Mouse (Mus musculus): ENCODE results near the gene Bik.

The Bik gene

GRCm38 (mm10) chr15:83512489-83513281, 14.0 kb upstream of the Bik start:
- no peak for DNase-seq (ENCODE audit: low spot score)

GRCm38 (mm10) chr15:83515018-83515417, 11.6 kb upstream of the Bik start:
- no peak for DNase-seq (ENCODE audit: low spot score)

GRCm38 (mm10) chr15:83518215-83519048, 8.2 kb upstream of the Bik start:
- peak; percentile 95 for DNase-seq (ENCODE audit: low spot score)

- DNase-seq (ENCODE audit: low spot score), result no peak
These were observed 5.7 kb upstream of the Bik start for GRCm38 (mm10) chr15:83520861-83521382.

- peak; percentile 34 for DNase-seq (ENCODE audit: low spot score)
These were observed 3.5 kb upstream of the Bik start for GRCm38 (mm10) chr15:83523196-83523595.

GRCm38 (mm10) chr15:83523638-83524332, 2.9 kb upstream of the Bik start:
- DNase-seq (ENCODE audit: low spot score), result peak; percentile 19

- DNase-seq (ENCODE audit: low spot score), result no peak
These were observed 2.3 kb upstream of the Bik start for GRCm38 (mm10) chr15:83524333-83524729.

GRCm38 (mm10) chr15:83527092-83527437, 403 bp downstream of the Bik start:
- no peak for DNase-seq (ENCODE audit: low spot score)

GRCm38 (mm10) chr15:83527747-83528146, 1.1 kb downstream of the Bik start:
- DNase-seq (ENCODE audit: low spot score), result no peak

GRCm38 (mm10) chr15:83528892-83529291, 2.2 kb downstream of the Bik start:
- DNase-seq (ENCODE audit: low spot score), result no peak

GRCm38 (mm10) chr15:83529765-83530164, 3.1 kb downstream of the Bik start:
- DNase-seq (ENCODE audit: low spot score), result no peak

GRCm38 (mm10) chr15:83530233-83530632, 3.6 kb downstream of the Bik start:
- no peak for DNase-seq (ENCODE audit: low spot score)

- DNase-seq (ENCODE audit: low spot score), result no peak
These were observed 4.0 kb downstream of the Bik start for GRCm38 (mm10) chr15:83530688-83531087.

GRCm38 (mm10) chr15:83531961-83532469, 5.4 kb downstream of the Bik start:
- no peak for DNase-seq (ENCODE audit: low spot score)

GRCm38 (mm10) chr15:83532606-83533005, 5.9 kb downstream of the Bik start:
- no peak for DNase-seq (ENCODE audit: low spot score)

- DNase-seq (ENCODE audit: low spot score), result no peak
These were observed 8.6 kb downstream of the Bik start for GRCm38 (mm10) chr15:83534960-83535889.

- DNase-seq (ENCODE audit: low spot score), result no peak
These were observed 9.2 kb downstream of the Bik start for GRCm38 (mm10) chr15:83535890-83536231.

- no peak for DNase-seq (ENCODE audit: low spot score)
These were observed 12.2 kb downstream of the Bik start for GRCm38 (mm10) chr15:83538855-83539254.

GRCm38 (mm10) chr15:83539905-83540304, 13.2 kb downstream of the Bik start:
- no peak for DNase-seq (ENCODE audit: low spot score)

- DNase-seq (ENCODE audit: low spot score), result no peak
These were observed 15.1 kb downstream of the Bik start for GRCm38 (mm10) chr15:83541647-83542287.

GRCm38 (mm10) chr15:83546029-83546428, 19.4 kb downstream of the Bik start:
- no peak for DNase-seq (ENCODE audit: low spot score)

Data from embryo, embryonic 10.5 days (tissue).